In the genomic region with DNA sequence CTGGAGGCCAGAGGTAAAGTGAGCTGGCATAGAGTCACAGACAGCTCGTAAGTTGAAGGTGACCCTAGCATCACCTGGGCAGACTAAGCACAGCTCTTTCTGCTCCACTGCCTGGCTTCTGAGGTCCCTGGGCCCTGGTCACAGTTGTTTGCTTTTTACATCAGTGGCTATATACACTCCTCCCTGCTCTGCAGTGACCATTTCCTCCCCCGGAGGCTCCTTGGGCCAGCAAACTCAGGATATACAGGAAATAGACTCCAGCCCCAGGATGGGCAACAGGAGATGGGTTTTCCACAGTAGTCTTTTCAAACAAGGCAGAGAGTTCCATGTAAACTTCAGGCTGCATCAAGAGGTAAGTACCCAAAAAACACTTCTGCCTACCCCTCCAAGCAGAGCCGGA, we compare ENCODE assay signal across 9 mouse cellular contexts.
DNase-seq lines count a peak whose midpoint lies in the region; ATAC-seq and TF ChIP-seq lines count a peak whose summit lies in the region.
"Had no signal": no experiment of that assay in that cellular context is flagged by ENCODE, and none has a peak within 500 bp of the region (broad histone marks: within the 10 kb centered on the region; RNA-seq: fewer than 3 reads in every experiment).

No protein-coding gene starts in this region.

- no peak for TF ChIP-seq CTCF in kidney, postnatal 0 days (IDR thresholded peaks at IDR 0.05; ENCODE audit: low read depth)

- H3K9me3 ChIP-seq in kidney, postnatal 0 days (replicated peaks; ENCODE audit: low read length), result no peaks in the 10 kb centered on the region
- H3K9me3 ChIP-seq: hindbrain, embryonic 15.5 days had no signal

- no peak overlapping the region for H3K9ac ChIP-seq in kidney, postnatal 0 days (ENCODE audit: low read depth, low read length)
- H3K9ac ChIP-seq: hindbrain, embryonic 15.5 days had no signal

- ATAC-seq in kidney, postnatal 0 days (replicated peaks; ENCODE audit: low FRiP score, low read depth), result peak; percentile 81

- H3K4me2 ChIP-seq in kidney, postnatal 0 days (ENCODE audit: low read length), result no peak overlapping the region
- H3K4me2 ChIP-seq: hindbrain, embryonic 15.5 days had no signal

- 23% methylated on average over 3 of the region's 3 CpGs for WGBS in kidney, postnatal 0 days

- peak; percentile 98 for DNase-seq in heart, adult 11 months
- no peak for DNase-seq in heart, postnatal 25 days (ENCODE audit: low spot score)
- peak; percentile 40 to 72 for DNase-seq in heart, adult 9 months (ENCODE audit: low spot score in 2 of 2)
- peak; percentile 80 for DNase-seq in kidney, postnatal 0 days (ENCODE audit: low spot score)
- peak; percentile 34 for DNase-seq in lung, postnatal 14 days
- no peak for DNase-seq in left cerebral cortex, adult 18-20 months (ENCODE audit: low spot score in 2 of 2)
- no peak for DNase-seq in layer of hippocampus, postnatal 10 days (ENCODE audit: low spot score in 2 of 2)
- no peak for DNase-seq in gastrocnemius, adult 18-20 months (ENCODE audit: low spot score)

- H3K4me1 ChIP-seq in kidney, postnatal 0 days (replicated peaks; ENCODE audit: insufficient read depth, low read length), result peaks cover 21% of the 10 kb centered on the region

- intact Hi-C loops in heart, postnatal 25 days (cut with DNase I), result loop anchor here (2.0 kb wide), 2 partner anchors 15 to 41 kb away; no protein-coding TSS in a partner anchor

- no peak overlapping the region for H3K4me3 ChIP-seq in kidney, postnatal 0 days (replicated peaks; ENCODE audit: low read depth, low read length)
- H3K4me3 ChIP-seq: hindbrain, embryonic 15.5 days had no signal

- no peaks in the 10 kb centered on the region for H3K36me3 ChIP-seq in kidney, postnatal 0 days (ENCODE audit: insufficient read depth, low read length)
- H3K36me3 ChIP-seq: hindbrain, embryonic 15.5 days had no signal

- H3K27me3 ChIP-seq in kidney, postnatal 0 days (ENCODE audit: insufficient read depth, low read length), result no peaks in the 10 kb centered on the region
- H3K27me3 ChIP-seq: hindbrain, embryonic 15.5 days had no signal

- peak overlapping the region; percentile 83 for H3K27ac ChIP-seq in kidney, postnatal 0 days
- H3K27ac ChIP-seq: hindbrain, embryonic 15.5 days had no signal

Comparison
In these comparisons a context has a peak if more than half of its experiments do, and no peak if none do; other contexts are left out.
1. DNase-seq: peak in heart, adult 11 months (single experiment), heart, adult 9 months (2 of 2), kidney, postnatal 0 days (single experiment) and lung, postnatal 14 days (single experiment); none in heart, postnatal 25 days (single experiment), left cerebral cortex, adult 18-20 months (0 of 2), layer of hippocampus, postnatal 10 days (0 of 2) and gastrocnemius, adult 18-20 months (single experiment).